In the genomic region with DNA sequence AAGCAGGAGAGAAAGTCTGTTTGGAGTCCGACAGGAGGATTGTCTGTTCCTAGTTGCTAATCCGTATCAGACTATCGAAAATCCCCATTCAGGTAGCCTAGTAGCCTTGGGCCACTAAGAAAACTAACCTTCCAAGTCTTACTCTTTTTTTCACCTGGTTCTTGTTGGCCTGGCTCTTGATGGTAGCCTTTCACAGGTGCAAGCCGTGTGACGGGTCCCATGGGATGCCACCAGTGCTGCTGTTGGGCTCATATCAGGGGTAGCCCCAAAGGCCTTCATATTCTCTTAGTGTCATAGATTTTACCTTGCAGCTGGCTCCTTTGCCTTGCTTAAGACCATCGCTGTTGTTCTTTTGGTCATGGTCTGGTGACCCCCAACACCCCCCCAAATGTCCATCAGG, we compare ENCODE assay signal across 17 mouse cellular contexts.
DNase-seq lines count a peak whose midpoint lies in the region; ATAC-seq and TF ChIP-seq lines count a peak whose summit lies in the region.
"Had no signal": no experiment of that assay in that cellular context is flagged by ENCODE, and none has a peak within 500 bp of the region (broad histone marks: within the 10 kb centered on the region; RNA-seq: fewer than 3 reads in every experiment).

No protein-coding gene starts in this region.

- H3K4me2 ChIP-seq in heart, postnatal 0 days (ENCODE audit: low read depth, low read length), result peak overlapping the region; percentile 38; the same call in 1 of the 2 replicates
- H3K4me2 ChIP-seq in embryonic facial prominence, embryonic 14.5 days (ENCODE audit: low read depth, low read length), result peak overlapping the region; percentile 14
- 0 out of 2 replicates have a peak overlapping the region, but pooled peaks have one; percentile 13 for H3K4me2 ChIP-seq in stomach, embryonic 16.5 days (ENCODE audit: low read depth, low read length)
- H3K4me2 ChIP-seq: forebrain, embryonic 15.5 days; liver, embryonic 13.5 days; lung, embryonic 15.5 days; midbrain, embryonic 15.5 days had no signal

- H3K9me3 ChIP-seq in heart, postnatal 0 days (replicated peaks; ENCODE audit: control insufficient read depth, low read length), result no peaks in the 10 kb centered on the region
- H3K9me3 ChIP-seq in embryonic facial prominence, embryonic 14.5 days (ENCODE audit: control insufficient read depth, low read length), result no peaks in the 10 kb centered on the region
- no peaks in the 10 kb centered on the region for H3K9me3 ChIP-seq in stomach, embryonic 16.5 days (replicated peaks; ENCODE audit: control insufficient read depth, low read length)
- no peaks in the 10 kb centered on the region for H3K9me3 ChIP-seq in hindbrain, embryonic 10.5 days
- H3K9me3 ChIP-seq: forebrain, embryonic 15.5 days; liver, embryonic 13.5 days; lung, embryonic 15.5 days; midbrain, embryonic 15.5 days had no signal

- H3K27ac ChIP-seq in heart, postnatal 0 days (ENCODE audit: low read depth), result peak overlapping the region; percentile 48; the same call in 1 of the 2 replicates
- no peak overlapping the region for H3K27ac ChIP-seq in embryonic facial prominence, embryonic 14.5 days (replicated peaks; ENCODE audit: low read depth, low read length)
- H3K27ac ChIP-seq in stomach, embryonic 16.5 days (ENCODE audit: low read length), result no peak overlapping the region; the same call in 1 of the 2 replicates
- no peak overlapping the region; the same call in 1 of the 2 replicates for H3K27ac ChIP-seq in hindbrain, embryonic 10.5 days
- H3K27ac ChIP-seq: hindbrain, postnatal 0 days; left cerebral cortex, adult 2 months; liver, embryonic 13.5 days had no signal

- H3K36me3 ChIP-seq in heart, postnatal 0 days (replicated peaks; ENCODE audit: control insufficient read depth, insufficient read depth, low read length), result no peaks in the 10 kb centered on the region
- no peaks in the 10 kb centered on the region for H3K36me3 ChIP-seq in embryonic facial prominence, embryonic 14.5 days (ENCODE audit: control insufficient read depth, insufficient read depth, low read length)
- no peaks in the 10 kb centered on the region for H3K36me3 ChIP-seq in stomach, embryonic 16.5 days (ENCODE audit: control insufficient read depth, insufficient read depth, low read length)
- no peaks in the 10 kb centered on the region for H3K36me3 ChIP-seq in hindbrain, embryonic 10.5 days
- H3K36me3 ChIP-seq: forebrain, embryonic 15.5 days; liver, embryonic 13.5 days; lung, embryonic 15.5 days; midbrain, embryonic 15.5 days had no signal

- ATAC-seq in heart, postnatal 0 days (ENCODE audit: insufficient read depth, low read depth), result no peak
- ATAC-seq in embryonic facial prominence, embryonic 14.5 days (ENCODE audit: low read depth), result no peak
- ATAC-seq in stomach, embryonic 16.5 days (ENCODE audit: insufficient read depth, low FRiP score), result no peak
- ATAC-seq: hindbrain, postnatal 0 days; midbrain, embryonic 15.5 days had no signal

- TF ChIP-seq CTCF in heart, postnatal 0 days (IDR thresholded peaks at IDR 0.05; ENCODE audit: low read depth), result no peak

- H3K4me3 ChIP-seq in heart, postnatal 0 days (ENCODE audit: low read depth, low read length), result peak overlapping the region; percentile 16; the same call in 1 of the 2 replicates
- H3K4me3 ChIP-seq in embryonic facial prominence, embryonic 14.5 days (ENCODE audit: low read depth, low read length), result no peak overlapping the region
- H3K4me3 ChIP-seq in stomach, embryonic 16.5 days (replicated peaks; ENCODE audit: low read length), result no peak overlapping the region
- no peak overlapping the region for H3K4me3 ChIP-seq in hindbrain, embryonic 10.5 days
- H3K4me3 ChIP-seq: forebrain, embryonic 15.5 days; left cerebral cortex, adult 2 months; liver, embryonic 13.5 days; lung, embryonic 15.5 days; midbrain, embryonic 15.5 days had no signal

- H3K9ac ChIP-seq in heart, postnatal 0 days (replicated peaks; ENCODE audit: low read depth, low read length), result 0 out of 2 replicates have a peak overlapping the region, but pooled peaks have one; percentile 10
- H3K9ac ChIP-seq in embryonic facial prominence, embryonic 14.5 days (ENCODE audit: low read depth, low read length), result no peak overlapping the region
- H3K9ac ChIP-seq in stomach, embryonic 16.5 days (ENCODE audit: low read length), result no peak overlapping the region
- H3K9ac ChIP-seq: forebrain, embryonic 15.5 days; liver, embryonic 13.5 days; lung, embryonic 15.5 days; midbrain, embryonic 15.5 days had no signal

- 88% methylated on average over 6 of the region's 6 CpGs for WGBS in heart, postnatal 0 days
- 89% methylated on average over 6 of the region's 6 CpGs for WGBS in embryonic facial prominence, embryonic 14.5 days
- 90% methylated on average over 6 of the region's 6 CpGs for WGBS in stomach, embryonic 16.5 days
- 88% methylated on average over 6 of the region's 6 CpGs for whole genome bisulfite sequencing in hindbrain, embryonic 10.5 days

- H3K4me1 ChIP-seq in heart, postnatal 0 days (ENCODE audit: control insufficient read depth, insufficient read depth), result no peaks in the 10 kb centered on the region
- H3K4me1 ChIP-seq in embryonic facial prominence, embryonic 14.5 days (ENCODE audit: control insufficient read depth, insufficient read depth, low read length), result peaks cover 8% of the 10 kb centered on the region; the same call in 1 of the 2 replicates
- no peaks in the 10 kb centered on the region for H3K4me1 ChIP-seq in stomach, embryonic 16.5 days (ENCODE audit: control insufficient read depth, insufficient read depth, low read length)
- H3K4me1 ChIP-seq in hindbrain, embryonic 10.5 days (replicated peaks), result peaks cover 18% of the 10 kb centered on the region

- no peak for TF ChIP-seq EP300 in heart, postnatal 0 days (IDR thresholded peaks at IDR 0.05; ENCODE audit: low read depth)

- no peaks in the 10 kb centered on the region for H3K27me3 ChIP-seq in heart, postnatal 0 days (ENCODE audit: control insufficient read depth, insufficient read depth, low read length)
- H3K27me3 ChIP-seq in embryonic facial prominence, embryonic 14.5 days (replicated peaks; ENCODE audit: control insufficient read depth, insufficient read depth, low read length), result peaks cover 21% of the 10 kb centered on the region; the same call in 1 of the 2 replicates
- H3K27me3 ChIP-seq in stomach, embryonic 16.5 days (ENCODE audit: control insufficient read depth, insufficient read depth, low read length), result peaks cover 4% of the 10 kb centered on the region; the same call in 1 of the 2 replicates
- peaks cover 89% of the 10 kb centered on the region for H3K27me3 ChIP-seq in hindbrain, embryonic 10.5 days (ENCODE audit: insufficient read depth, poor library complexity, severe bottlenecking)
- H3K27me3 ChIP-seq: forebrain, embryonic 15.5 days; liver, embryonic 13.5 days; midbrain, embryonic 15.5 days had no signal

- DNase-seq in heart, postnatal 0 days (ENCODE audit: low spot score), result no peak
- no peak for DNase-seq in heart, adult 8-10 months (ENCODE audit: low spot score)
- peak; percentile 52 to 61 for DNase-seq in spleen, postnatal 36 days (ENCODE audit: low spot score in 2 of 2)
- DNase-seq in spleen, adult 12 weeks (ENCODE audit: low spot score), result no peak
- DNase-seq in embryonic facial prominence, embryonic 14.5 days (ENCODE audit: low spot score), result no peak
- DNase-seq in hindbrain, embryonic 10.5 days (ENCODE audit: low spot score), result no peak
- DNase-seq: cerebellum, postnatal 10 days; embryo, embryonic 11 days; kidney, adult 9 months; liver, embryonic 13.5 days; thymus, adult 18-20 months had no signal

Comparison
In these comparisons a context has a peak if more than half of its experiments do, and no peak if none do; other contexts are left out.
1. DNase-seq: peak in spleen, postnatal 36 days (2 of 2); none in heart, postnatal 0 days (single experiment), heart, adult 8-10 months (single experiment), spleen, adult 12 weeks (single experiment), embryonic facial prominence, embryonic 14.5 days (single experiment) and hindbrain, embryonic 10.5 days (single experiment).
2. Peak in every context shown above with its lines, with median percentiles within 50 percentile points of each other: H3K4me2 ChIP-seq.